Mouse (Mus musculus) layer of hippocampus, postnatal 25 days (tissue): ENCODE data around the gene Apba3. TPM values are rescaled to one million over a fixed set of nuclear protein-coding genes. Genes with fewer than 3 reads are reported as not detected.

ENCODE experiments used
- DNase-seq, 2 experiments: peaks; one replicate each; pipeline ENCODE4 v3.0.0; 2022; ENCODE audit warnings: mixed read lengths in 2 of 2, low spot score in 1 of 2; ENCODE audit errors: extremely low spot score in 1 of 2
- total RNA-seq, 2 experiments: library from RNA; stranded (reverse); gene quantifications; 2 replicates each; pipeline ENCODE4 v1.2.3; 2021

Apba3 gene
- total RNA-seq, 2 experiments from 2014 or later, result 35.4 to 39.5 TPM

GRCm38 (mm10) chr10:81247804-81248203 is 19.0 kb upstream of the Apba3 start:
- no peak for DNase-seq

- DNase-seq, result no peak
Measured at GRCm38 (mm10) chr10:81249442-81249841, 17.3 kb upstream of the Apba3 start.

GRCm38 (mm10) chr10:81252424-81253419 is 14.0 kb upstream of the Apba3 start, which contains the start of gene Matk:
Gene Matk (plus strand): TSS chr10:81252935.
- peak; percentile 78 to 84 for DNase-seq

- DNase-seq, result no peak
Measured at GRCm38 (mm10) chr10:81254886-81255285, 11.9 kb upstream of the Apba3 start.

- DNase-seq, result peak in 1 of 2 experiments; percentile 56
Measured at GRCm38 (mm10) chr10:81257158-81258039, 9.4 kb upstream of the Apba3 start.

- DNase-seq, result no peak
Measured at GRCm38 (mm10) chr10:81259225-81259884, 7.4 kb upstream of the Apba3 start.

- DNase-seq, result no peak
Measured at GRCm38 (mm10) chr10:81261025-81261424, 5.7 kb upstream of the Apba3 start.

GRCm38 (mm10) chr10:81265540-81265939 is 1.2 kb upstream of the Apba3 start:
- no peak for DNase-seq

GRCm38 (mm10) chr10:81268056-81268455 is 1.3 kb downstream of the Apba3 start:
- peak in 1 of 2 experiments; percentile 66 for DNase-seq

GRCm38 (mm10) chr10:81268643-81269412 is 2.1 kb downstream of the Apba3 start:
- no peak for DNase-seq

- DNase-seq, result no peak
Measured at GRCm38 (mm10) chr10:81272356-81272755, 5.6 kb downstream of the Apba3 start.

- DNase-seq, result no peak
Measured at GRCm38 (mm10) chr10:81273842-81274241, 7.1 kb downstream of the Apba3 start.

- no peak for DNase-seq
Measured at GRCm38 (mm10) chr10:81277676-81278075, 10.9 kb downstream of the Apba3 start.

- no peak for DNase-seq
Measured at GRCm38 (mm10) chr10:81279496-81279895, 12.7 kb downstream of the Apba3 start.

- DNase-seq, result no peak
Measured at GRCm38 (mm10) chr10:81284189-81284588, 17.4 kb downstream of the Apba3 start.

- no peak for DNase-seq
Measured at GRCm38 (mm10) chr10:81284719-81285118, 18.0 kb downstream of the Apba3 start.

- peak; percentile 79 to 94 for DNase-seq
Measured at GRCm38 (mm10) chr10:81285694-81286450, 19.1 kb downstream of the Apba3 start.

GRCm38 (mm10) chr10:81286586-81286985 is 19.8 kb downstream of the Apba3 start:
- DNase-seq, result no peak
